Mouse (Mus musculus) right cerebral cortex, adult 2 months (tissue): ENCODE measurements around the gene Ikzf3.

ENCODE experiments used
- DNase-seq, 2 experiments: peaks; one replicate each; pipeline ENCODE4 v3.0.0; 2021 to 2022; ENCODE audit warnings: low spot score in 2 of 2

Gene Ikzf3

DNA sequence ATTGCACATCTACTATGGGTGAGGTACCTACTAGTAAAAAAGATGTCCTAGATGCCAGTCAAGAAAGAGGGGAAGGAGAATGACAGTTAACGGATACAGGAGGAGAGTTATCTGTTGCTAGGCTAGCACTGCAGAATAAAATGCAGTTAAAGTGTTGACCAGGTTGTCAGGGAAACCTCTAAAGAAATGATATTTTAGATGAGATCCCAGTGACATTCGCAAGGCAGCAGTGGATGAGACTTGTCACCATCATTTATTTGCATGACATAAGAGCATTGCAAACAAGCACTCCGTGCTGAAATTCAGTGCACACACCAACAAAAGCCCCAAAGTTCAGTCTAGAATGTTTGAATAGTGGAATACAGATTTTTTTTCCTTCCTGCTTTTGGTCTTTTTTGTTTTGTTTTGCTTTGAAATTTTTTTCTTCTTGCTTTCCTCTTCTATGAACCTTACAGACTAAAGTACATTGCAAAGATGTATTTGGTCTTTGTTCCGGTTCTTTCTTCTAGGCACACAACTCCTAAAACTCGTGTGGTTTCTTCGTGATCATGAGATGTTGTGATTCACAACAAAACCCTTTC lies 32.4 kb downstream of the Ikzf3 start:
- DNase-seq: no peak

DNA sequence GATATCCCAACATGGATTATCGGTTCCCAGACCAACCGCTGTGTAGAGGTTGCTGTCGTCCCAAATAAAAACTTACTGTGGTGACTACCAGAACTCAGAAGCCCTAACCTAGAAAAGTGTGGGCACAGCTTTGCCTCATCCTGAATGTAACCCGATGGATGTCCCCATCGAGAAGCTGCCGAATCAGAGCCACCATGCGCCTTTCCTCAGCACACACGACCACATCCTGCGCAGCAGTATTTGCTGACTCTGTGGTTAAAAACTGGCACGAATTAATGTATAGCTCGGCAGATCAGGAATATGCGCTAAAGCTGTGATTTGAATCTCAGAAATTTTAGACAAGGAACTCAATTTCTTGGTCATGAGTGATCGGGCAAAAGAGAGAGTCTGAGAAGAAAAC lies 33.0 kb downstream of the Ikzf3 start:
- no peak for DNase-seq

DNA sequence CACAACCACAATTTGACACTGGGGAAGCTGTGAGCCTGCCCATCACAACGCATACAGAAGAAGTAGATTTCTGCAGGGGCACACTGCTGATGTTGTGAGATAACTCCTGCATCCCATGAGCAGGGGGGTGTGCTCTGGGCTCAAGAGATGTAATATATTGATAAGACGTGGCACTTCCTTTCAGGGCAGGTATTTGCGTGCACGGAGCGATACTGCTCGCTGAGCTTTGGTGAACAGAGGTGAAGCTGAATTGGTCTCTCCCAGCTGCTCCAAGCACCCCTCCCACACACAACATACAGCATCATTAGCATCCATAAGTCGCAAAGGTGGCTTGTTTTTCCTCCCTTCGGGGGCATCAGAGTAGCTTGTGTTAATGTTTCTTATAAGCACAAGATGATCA lies 35.7 kb downstream of the Ikzf3 start:
- DNase-seq: no peak

DNA sequence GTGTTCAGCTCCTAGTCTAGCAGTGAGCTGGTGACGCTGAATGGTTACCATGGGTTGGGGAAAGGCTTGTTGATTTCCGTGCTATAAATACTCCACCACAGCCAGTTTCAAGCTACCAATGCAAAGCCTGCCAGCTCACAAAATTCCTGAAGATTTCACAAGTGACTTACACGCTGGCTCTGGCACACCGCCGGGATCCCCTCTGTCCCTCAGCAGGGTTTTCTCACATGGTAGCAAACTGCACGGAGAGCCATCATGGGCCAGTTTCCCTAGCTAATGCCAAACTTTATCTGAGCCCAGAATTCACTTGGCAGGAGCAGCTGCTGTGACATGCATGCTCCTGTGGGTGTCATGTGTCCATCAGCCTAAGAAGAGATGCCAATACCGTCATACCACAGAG lies 36.4 kb downstream of the Ikzf3 start:
- peak; percentile 26 to 36 for DNase-seq

DNA sequence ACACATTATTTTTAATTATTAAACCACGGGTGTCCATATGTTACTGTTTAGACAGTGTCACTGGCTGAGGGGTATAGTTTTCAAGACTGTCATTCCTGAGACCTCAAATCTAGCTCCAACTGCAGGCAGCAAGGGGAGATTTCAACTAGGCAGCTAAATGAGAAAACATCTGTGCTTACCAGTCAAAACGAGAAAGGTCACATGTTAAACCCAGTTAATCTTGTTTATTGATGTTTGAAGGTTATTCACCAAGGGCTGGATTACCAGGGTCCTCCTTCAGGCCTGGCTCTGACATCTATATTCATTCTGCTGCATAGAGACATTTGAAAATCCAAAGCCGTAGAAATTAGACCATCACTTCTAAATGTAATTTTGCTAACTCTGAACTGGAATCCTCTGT lies 40.9 kb downstream of the Ikzf3 start:
- DNase-seq: no peak

DNA sequence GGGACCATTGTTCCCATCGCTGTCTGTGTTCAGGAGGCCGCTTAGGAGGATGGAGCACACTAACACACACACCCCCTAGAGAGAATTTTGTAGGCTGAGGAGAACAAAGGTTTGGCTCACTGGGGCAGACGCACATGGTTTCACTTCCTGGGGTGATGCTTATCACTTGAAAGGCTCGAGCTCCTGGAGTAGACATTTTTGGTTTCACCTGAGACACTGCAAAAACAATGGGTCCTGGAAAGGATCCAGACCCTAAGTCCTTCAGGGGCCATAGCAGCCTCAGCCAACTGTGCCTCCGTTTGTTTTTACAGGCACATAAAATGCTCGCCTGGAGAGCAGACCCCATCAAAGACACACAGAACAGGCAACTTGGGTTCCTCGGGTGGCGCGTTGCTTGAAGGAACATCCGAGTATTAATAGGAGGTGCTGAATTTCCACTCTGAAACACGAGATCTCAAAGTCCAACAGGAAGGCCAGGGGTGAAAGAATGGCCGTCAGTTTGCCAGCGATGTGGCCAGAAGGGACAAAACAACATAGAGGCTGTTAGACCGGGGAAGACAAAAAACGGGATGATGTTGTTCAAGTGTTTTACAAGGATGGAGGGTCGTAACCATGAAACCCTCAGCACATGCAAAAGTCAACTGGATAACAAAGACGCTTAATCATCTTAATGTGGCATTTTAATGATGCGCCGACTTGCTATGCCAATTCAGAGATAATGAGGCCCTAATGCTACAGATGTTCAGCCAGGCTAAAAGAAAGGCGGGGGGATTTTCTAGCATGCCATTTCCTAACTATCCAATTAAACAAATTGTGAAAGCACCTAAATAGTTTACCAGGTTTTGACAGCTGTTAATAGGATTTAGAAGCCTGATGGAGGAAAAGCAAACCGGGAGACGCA lies 48.2 kb downstream of the Ikzf3 start:
- DNase-seq: no peak

DNA sequence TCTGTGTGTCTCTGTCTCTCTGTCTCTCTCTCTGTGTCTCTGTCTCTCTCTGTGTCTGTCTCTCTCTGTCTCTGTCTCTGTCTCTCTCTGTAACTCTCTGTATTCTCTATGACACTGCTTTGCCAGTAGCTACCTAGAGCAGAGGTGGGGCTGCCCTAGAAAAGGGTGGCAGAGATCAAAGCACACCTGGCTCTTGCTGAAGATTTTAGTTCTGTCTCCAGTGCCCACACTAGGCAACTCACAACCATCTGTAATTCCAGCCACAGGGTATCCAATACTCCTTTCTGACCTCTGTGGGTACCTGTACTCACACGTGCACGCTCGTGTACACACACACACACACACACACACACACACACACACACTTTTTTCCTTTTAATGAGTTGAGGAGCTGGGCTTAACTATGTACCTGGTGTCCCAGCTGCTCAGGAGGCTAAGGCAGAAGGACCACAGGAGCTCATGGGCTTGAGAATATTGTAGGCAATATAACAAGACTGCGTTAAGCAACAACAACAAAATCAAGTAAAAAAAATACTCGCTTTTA lies 50.6 kb downstream of the Ikzf3 start:
- DNase-seq: no peak

DNA sequence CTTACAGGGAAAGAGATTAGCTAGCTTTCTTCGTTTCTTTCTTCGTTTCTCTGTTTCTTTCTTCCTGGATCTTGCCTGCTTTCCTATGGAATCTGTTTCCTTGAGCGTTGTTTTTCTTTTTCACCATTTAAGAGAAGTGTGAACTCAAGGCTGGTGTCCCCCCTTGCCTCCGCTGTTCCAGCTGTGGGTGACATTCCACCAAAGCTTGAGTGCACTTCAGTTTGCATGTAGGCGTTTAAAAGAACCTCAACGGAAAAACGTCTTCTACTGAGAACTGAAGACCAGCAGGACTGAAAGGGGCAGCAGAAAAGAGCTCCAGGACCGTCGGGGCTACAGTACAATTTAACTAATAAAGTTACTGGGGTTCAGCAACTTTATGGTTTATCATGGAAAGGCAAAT lies 52.4 kb downstream of the Ikzf3 start:
- no peak for DNase-seq

DNA sequence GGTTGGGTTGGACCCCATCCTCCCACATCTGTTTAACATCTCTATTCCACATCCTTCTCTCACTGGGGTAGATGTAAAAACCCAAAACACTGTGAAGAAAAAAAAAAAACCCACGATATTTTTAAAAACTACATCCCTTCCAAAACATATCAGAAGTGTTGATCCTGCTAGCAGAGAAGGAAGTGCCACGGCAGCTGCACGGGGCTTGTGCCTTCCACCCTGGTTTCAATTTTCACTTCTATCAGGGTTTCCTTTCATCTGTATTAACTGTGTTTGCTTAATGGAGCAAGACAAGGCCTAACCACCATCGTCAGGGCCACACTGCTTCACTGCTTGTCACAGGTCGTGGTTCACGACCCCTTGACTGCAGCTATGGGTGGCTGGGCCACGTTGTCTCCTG lies 52.9 kb downstream of the Ikzf3 start:
- no peak for DNase-seq

DNA sequence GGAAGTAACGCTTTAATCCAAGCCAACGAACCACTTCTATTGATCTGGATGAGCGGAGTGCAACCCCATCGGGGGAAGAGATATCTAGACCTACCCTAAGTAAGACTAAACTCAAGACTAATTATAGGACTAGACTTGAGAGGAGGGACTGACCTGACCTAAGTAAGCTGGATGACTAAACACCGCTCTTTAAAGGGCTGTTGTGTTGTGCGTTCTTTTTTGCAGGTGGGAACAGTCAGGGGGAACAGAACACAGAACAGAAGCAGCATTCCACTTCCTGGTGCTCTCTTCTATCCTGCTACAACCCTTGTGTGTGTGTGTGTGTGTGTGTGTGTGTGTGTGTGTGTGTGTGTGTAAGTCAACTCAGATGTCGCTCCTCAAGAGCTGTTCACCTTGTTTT lies 54.3 kb downstream of the Ikzf3 start:
- no peak for DNase-seq

DNA sequence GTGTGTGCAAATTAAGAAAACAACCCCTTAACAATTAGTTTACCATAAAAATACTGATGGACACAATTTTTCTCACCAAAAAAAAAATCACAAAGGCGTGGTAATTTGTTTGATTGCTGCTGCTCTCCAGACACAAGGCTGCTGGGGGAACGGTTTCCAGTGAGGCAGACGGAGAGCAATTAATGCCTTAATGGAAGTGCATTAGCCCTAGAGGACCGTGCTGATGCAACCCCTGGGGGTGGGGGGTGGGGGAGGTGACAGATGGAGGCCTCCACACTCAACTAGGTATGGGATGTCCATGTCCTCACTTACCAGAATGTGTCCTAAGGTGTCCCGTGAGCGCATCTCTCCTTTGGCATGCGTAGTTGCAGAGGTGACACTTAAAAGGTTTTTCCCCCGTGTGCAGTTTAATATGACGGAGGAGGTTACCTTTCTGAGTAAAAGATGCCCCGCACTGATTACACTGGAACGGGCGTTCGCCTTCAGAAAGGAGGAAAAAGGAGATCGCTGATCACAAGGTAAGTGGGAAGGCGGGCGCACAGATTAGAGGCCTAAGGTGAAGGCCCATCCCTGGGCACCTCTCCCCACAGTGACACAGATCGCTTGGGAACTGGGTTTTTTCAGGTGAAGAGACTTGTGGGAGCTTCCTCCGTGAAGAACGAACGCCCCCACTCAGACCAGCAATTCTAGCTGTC lies 57.1 kb downstream of the Ikzf3 start:
- DNase-seq: no peak

DNA sequence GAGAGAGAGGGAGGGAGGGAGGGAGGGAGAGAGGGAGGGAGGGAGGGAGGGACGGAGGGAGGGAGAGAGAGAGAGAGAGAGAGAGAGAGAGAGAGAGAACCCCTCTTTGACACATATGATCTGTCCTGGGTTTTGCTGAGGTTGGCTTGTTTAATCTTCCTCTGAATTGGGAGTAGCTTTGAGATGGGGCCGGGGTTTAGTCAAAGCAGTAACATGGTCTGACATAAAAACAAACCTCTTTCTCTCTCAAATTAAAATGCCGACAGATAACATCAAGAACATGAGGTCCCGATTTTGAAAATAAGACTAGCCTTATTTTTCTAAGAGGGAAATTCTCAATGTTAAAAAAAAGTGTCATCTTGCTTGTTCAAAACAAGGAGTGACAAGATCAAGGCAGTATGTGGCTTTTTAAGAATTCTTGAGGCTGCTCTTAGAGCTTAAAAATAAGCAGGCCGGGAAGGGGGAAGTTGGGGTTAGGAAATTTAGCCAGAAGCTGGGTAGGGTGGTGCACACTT lies 58.2 kb downstream of the Ikzf3 start:
- DNase-seq: no peak

DNA sequence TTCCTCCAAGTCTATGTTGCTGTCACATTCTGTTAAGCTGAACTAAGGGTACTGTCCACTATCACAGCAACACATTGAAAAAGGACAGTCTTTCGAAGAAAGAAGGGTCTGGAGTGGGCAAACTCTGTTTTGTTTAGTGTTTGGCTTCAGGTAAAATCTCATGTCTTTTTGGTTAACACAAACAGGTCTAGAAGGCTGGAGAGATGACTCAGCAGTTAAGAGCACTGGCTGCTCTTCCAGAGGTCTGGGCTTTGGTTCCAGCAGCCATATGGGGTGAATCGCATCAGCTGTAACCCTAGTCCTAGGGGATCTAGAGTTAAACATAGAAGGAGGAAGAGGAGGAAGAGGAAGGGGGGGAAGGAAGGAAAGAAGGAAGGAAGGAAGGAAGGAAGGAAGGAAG lies 60.1 kb downstream of the Ikzf3 start:
- DNase-seq: no peak

DNA sequence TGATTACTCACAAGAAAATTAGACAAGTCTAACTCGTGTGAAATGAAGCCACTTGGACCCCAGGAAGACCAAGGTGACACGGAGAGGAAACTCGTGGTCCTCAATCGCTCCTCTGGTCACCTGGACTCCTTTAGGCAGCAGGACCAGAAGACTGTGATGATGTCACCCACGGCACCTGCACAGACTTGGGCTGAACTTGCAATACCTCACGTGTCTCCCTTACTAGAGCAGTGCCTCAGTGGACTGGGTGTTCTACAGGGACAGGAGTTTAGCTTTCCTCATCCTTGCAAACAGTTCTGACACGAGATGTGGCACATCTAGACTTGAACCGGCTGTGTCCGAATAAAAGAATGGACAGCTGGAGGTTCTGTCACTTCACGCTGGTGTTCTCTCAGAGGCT lies 63.8 kb downstream of the Ikzf3 start:
- DNase-seq: no peak

DNA sequence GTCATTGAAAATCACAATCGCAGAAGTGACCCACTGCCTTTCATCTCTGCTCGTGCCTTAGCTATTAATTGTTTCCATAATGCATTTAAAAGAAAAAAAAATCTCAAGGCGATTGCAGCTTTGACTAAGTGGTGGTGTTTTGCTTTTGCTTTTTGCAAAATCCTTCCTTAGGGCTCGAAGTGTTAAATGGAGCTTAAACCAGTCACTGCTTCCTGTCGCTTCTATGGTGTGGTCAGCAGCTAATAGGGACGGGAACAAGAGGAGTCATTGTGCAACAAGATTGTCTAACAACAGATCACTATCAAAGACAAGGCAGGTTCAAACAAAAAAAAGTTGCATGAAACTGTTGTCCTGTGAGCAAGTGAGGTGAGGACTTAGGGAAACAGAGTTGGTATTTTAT lies 64.6 kb downstream of the Ikzf3 start:
- DNase-seq: no peak

DNA sequence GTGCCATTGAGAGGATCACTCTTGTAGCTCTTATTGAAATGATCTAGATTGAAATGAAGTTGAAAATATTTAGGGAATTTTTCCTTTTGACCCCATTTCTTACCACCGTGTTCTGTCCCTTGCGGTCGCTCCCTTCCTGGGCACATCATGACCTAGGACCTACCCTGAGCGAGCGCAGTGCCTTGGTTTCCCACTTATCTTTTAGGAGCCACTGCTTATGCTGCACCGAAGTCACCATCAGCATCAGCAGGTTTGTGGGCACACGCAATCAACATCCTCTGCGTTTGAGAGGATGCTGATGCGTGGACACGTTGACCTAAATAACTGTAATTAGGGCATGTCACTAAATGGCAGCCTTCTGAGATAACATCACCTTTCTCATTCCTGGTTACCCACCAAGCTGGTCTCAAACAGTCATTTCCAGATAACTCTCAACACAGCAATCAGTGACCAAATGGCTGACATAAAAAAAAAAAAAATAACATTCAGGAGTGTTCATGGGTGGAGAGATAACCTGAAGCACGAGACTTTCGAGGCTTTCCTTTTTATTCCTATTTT lies 65.8 kb downstream of the Ikzf3 start:
- DNase-seq: no peak

DNA sequence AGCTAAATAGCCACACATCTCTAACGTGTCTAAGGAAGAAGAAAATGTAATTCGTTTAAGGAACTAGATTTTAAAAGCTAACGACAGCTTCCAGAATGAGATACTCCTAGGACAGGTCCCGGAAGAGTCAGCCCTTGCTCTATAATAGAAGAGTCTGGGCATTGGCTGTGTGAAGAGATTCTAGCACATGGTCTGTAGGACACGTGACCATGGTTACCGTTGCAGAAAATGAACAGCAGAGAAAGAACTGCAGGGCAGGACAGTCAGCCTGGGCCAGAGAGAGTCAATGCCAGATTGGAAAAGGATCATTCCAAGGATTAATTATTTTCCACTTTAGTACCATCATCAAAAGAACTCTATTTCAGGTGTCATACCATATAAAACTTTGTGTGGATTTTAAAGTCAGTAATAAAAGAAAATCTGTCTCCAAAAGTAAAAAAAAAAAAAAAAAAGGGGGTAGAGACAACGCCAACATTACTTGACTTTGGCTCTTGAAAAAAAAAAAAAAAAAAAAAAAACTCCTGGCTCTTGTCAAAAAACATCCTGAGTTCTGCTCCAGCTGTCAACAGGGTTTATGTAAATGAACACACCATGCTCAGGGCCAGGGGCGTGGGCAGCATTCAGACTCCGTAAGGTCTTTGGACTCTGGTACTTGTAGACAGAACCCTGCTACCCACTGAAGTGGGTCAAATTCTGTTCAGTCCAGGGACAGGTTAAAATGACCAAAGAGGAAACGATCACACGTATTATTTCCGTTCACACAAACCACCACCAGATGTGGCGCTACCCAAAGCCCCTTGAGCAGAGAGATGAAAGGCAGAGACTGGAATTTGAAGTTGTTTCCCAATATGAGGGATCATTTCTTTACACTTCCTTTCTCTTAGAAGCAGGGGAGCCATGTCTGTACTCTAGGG lies 66.5 kb downstream of the Ikzf3 start:
- no peak for DNase-seq

DNA sequence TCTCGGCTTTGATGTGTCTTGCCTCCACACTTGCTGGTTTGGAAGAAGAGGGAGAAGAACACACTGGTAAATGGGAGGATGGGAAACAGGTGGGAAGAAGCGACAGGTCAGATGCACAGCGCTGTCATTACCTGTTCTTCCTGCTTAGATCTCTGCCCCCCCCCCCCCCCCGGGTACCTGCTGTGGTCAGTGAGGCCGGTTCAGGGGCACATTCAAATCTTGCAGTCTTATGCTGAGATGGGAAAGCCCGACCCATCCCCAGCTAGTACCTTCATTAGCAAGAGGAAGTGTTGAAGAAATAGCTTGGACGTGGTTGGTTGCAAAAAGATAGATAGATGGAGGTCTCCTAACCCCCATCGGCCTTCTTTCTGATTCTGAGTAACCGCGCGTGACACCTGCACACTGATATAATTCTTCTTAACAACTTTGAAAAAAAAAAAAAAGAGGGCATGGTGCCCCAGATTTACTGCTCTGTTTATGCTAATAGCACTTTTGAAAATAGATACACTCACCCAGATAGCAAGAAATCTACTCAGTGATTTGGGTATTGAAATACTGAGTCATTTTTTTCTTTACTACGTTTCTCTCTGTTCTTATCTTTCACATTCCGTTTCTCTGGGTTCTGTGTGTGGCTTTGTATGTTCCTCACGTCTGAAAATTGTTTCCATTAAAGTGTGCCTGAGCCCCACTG lies 68.7 kb downstream of the Ikzf3 start:
- no peak for DNase-seq

DNA sequence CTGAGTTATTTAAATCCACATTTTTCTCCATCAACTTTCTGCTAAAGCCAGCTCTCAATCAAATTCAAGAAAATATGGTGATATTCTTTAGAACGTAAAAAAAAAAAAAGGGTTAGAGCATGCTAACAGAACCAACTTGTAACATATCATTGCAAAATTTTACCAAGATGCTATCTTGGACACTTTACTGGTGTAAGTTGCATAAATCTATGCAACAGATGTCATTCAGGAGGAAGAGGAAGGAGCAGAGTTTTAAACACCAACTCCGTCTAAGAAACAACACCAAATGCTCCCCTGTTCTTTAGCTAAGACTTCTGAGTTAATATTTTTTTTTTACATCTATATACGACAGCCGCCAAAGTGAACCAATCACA lies 69.4 kb downstream of the Ikzf3 start:
- DNase-seq: no peak

DNA sequence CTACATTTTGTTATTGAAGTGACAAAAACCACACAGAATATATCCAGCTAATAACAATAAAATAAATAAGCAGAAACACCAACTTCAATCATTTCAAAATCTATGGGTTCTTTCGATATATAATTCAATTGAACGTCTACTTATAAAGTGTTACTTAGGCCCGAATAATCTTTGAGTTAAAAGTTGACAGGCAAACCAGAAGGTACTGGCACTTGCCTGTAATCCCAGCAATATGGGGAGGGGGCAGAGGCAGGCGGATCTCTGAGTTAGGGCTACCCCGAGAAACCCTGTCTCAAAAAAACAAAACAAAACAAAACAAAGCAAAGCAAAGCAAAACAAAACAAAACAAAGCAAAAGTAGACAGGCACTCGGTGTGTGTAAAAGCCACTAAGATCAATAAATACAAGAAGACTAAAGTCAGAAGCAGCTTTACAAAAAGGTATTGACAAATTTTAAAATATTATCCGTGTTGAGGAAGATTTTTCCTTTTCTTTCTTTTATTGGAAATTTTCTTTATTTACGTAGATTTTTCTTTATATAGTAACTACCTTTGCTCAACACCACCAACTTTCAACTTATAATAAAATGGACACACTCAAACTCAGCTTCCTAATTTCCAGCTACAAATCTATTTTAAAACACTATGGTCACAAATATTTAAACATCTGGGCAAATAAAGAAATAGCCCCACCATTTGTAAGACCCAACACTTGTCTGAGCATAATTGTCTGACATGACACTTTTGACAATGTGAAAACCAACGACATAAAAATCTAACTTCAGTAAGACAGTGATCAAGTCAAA lies 70.0 kb downstream of the Ikzf3 start:
- no peak for DNase-seq
